Mouse (Mus musculus) liver, adult 2 months (tissue): ENCODE measurements around the gene Mrln.

Experiments used
- CTCF ChIP-seq: fragments of 200-500 bp; IDR thresholded peaks from 2 replicates; pipeline ENCODE4 v1.5.1; 2011; ENCODE audit warnings: low read depth, low read length, control low read depth
- POLR2A ChIP-seq: fragments of 200-500 bp; IDR thresholded peaks from 2 replicates; pipeline ENCODE4 v1.6.1; 2011; ENCODE audit warnings: low read length, control low read depth; ENCODE audit not compliant: insufficient read depth; ENCODE audit errors: extremely low read depth

DNA sequence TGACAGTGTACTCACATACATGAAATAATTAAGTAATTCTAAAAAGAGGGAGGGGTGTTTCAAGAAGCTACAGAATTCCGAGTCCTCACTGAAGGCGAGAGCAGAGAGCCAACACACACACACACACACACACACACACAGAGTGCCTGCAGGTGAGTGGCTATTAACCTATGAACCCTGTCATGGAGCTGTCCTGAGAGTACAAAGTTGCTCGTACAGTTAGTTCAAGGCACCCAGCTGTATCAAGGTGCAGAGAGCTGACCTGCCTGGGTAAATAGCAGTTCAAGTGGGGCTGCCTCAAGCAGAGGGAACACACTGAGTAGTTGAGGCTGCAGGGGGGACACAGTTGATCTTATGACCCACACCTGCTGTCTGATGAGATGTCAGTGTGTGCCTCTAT is 57.6 kb downstream of the Mrln start:
- TF ChIP-seq POLR2A (no peak), CTCF (no peak)
